Mouse (Mus musculus) thymus, postnatal 14 days (tissue): ENCODE measurements around the gene Mau2.

Experiments used
- DNase-seq: peaks from one replicate; pipeline ENCODE4 v3.0.0; 2021

The Mau2 gene

GRCm38 (mm10) chr8:69973063-69973441 is 69.5 kb downstream of the Mau2 start:
- DNase-seq: no peak

DNA sequence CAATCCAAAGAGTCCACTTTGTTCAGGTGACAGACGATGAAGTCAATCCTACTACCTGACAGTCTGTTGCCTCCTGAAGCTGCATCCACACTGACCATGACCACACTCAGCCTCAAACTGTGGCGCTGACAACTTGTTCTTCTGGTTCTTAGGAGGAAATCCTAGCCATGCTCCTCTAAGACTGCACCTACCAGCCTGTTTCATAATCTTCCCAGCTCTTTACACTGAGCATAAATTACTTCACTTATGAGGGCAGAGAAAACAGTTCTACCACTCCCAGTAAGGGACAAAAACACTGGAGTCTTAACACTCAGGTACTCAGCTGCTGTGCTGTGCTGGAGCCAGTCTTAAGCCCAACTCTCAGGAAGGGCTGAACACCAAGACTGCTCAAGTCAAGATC is 71.7 kb downstream of the Mau2 start:
- DNase-seq: no peak

DNA sequence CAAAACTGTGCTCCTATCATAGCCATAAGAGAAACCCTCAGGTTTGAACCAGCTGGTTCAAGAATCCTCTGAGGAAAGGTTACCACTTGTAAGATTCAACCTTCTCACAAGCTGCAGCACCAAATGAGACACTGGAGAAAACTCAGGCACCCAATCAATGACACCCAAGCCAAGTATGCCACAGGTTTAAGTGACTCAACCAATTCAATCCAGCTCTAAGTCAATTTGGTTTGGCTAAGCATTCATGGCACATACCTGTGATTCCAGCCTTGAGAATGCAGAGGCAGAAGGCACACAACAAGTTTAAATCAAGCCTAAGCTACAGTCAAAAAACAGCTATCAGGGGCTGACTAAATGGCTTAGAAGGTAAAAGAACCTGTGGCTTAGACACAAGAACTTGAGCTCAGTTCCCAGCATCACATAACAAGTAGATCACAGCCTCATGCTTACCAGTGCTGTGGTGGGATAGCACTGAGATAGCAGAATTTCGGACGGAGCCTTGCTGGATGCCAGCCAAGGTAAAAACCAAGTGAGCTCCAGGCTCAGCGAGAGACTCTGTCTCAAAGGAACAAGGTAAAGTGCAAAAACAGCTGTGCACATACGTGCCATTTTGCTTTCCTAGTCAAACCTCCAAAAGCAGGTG is 75.1 kb downstream of the Mau2 start:
- no peak for DNase-seq
